Mouse (Mus musculus) hindbrain, embryonic 13.5 days (tissue): Measurements from ENCODE around the gene Gnl2. TPM values are rescaled to one million over a fixed set of nuclear protein-coding genes. Genes with fewer than 3 reads are reported as not detected.

ENCODE experiments used
- ATAC-seq: fragments of 200-750 bp; cut with Nextera tagmentation; 2 replicates; pipeline ENCODE4 v1.8.0; 2017; ENCODE audit warnings: moderate TSS enrichment; ENCODE audit not compliant: low FRiP score
- H3K27ac ChIP-seq: fragments of 300-500 bp; sonication (generic); 2 replicates; pipeline ENCODE4 v1.5.1; 2015; ENCODE audit warnings: inconsistent platforms, mild to moderate bottlenecking, moderate library complexity
- H3K27me3 ChIP-seq: fragments of 300-500 bp; sonication (generic); 2 replicates; pipeline ENCODE4 v1.6.1; 2015; ENCODE audit warnings: mild to moderate bottlenecking, inconsistent platforms
- H3K36me3 ChIP-seq: fragments of 300-500 bp; sonication (generic); 2 replicates; pipeline ENCODE4 v1.6.1; 2015; ENCODE audit warnings: mild to moderate bottlenecking, inconsistent platforms
- H3K4me1 ChIP-seq: fragments of 300-500 bp; sonication (generic); replicated peaks from 2 replicates; pipeline ENCODE4 v1.6.1; 2015; ENCODE audit warnings: inconsistent platforms
- H3K4me2 ChIP-seq: fragments of 300-500 bp; sonication (generic); 2 replicates; pipeline ENCODE4 v1.6.1; 2015; ENCODE audit warnings: inconsistent platforms, mild to moderate bottlenecking, moderate library complexity
- H3K4me3 ChIP-seq: fragments of 300-500 bp; sonication (generic); 2 replicates; pipeline ENCODE4 v1.5.1; 2015; ENCODE audit warnings: mild to moderate bottlenecking, inconsistent platforms
- H3K9ac ChIP-seq: fragments of 300-500 bp; sonication (generic); 2 replicates; pipeline ENCODE4 v1.6.1; 2015; ENCODE audit warnings: mild to moderate bottlenecking, inconsistent platforms
- H3K9me3 ChIP-seq: fragments of 300-500 bp; sonication (generic); 2 replicates; pipeline ENCODE4 v1.6.1; 2016; ENCODE audit warnings: inconsistent platforms
- WGBS: fragments of 180-500 bp; shearing (Covaris S2); methylation state at CpG from one replicate; pipeline ENCODE4 v1.1.7; 2015; 5-methylcytosine and 5-hydroxymethylcytosine counted together
- polyA plus RNA-seq: library from polyadenylated mRNA; unstranded; fragments of >200 nt; fragmentation: Nextera tagmentation; extraction: Ambion mirVana; gene quantifications from 2 replicates; pipeline ENCODE4 v1.2.1, GENCODE M21; 2015

Gnl2 gene
- polyA plus RNA-seq, 1 experiment from 2014 or later = 90.6 TPM

DNA sequence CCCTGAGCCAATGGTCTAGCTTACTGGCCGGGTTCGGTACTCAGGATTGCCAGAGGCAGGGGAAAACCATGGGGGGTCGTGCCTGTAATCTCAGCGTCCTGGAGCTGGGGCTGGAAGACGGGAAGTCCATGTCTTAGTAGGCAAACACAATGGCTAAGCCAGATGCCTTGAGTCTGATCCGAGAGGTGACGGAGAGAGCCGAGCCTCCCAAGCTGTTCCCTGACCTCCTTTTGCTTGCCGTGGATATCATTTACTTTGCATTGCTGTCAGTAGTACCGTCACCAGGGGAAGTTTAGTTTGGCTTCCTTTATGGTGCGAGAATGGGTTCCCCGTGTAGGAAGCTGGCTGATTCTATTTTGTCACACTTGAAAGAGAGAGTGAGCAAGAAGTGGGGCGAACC is 84.9 kb downstream of the Gnl2 start:
- H3K27ac ChIP-seq = no peak overlapping the region
- no peak for ATAC-seq
- no peak overlapping the region for H3K4me3 ChIP-seq
- WGBS = 80% methylated on average over 13 of the region's 13 CpGs
- no peak overlapping the region for H3K9ac ChIP-seq
- H3K36me3 ChIP-seq = peaks cover 45% of the 10 kb centered on the region
- no peaks in the 10 kb centered on the region for H3K9me3 ChIP-seq
- H3K4me1 ChIP-seq = no peaks in the 10 kb centered on the region
- no peak overlapping the region for H3K4me2 ChIP-seq
- H3K27me3 ChIP-seq = no peaks in the 10 kb centered on the region

Other genes starting within 250 kb of the Gnl2 start
- gene Mtf1, start 214.5 kb upstream of the Gnl2 start, polyA plus RNA-seq = 13.5 and 14.8 TPM in 2 replicates
- 40.5 and 41.1 TPM in 2 replicates for gene Yrdc, start 165.9 kb upstream of the Gnl2 start, polyA plus RNA-seq
- gene 1110065P20Rik, start 165.4 kb upstream of the Gnl2 start, polyA plus RNA-seq = 77.8 and 84.4 TPM in 2 replicates
- gene Maneal, start 154.4 kb upstream of the Gnl2 start, polyA plus RNA-seq = 8.1 and 8.8 TPM in 2 replicates
- gene Epha10, start 135.7 kb upstream of the Gnl2 start, polyA plus RNA-seq = 5.4 and 6.2 TPM in 2 replicates
- gene 9930104L06Rik, start 79.5 kb upstream of the Gnl2 start, polyA plus RNA-seq = 13.1 and 15.9 TPM in 2 replicates
- 37.2 and 44.6 TPM in 2 replicates for gene Cdca8, start 77.3 kb upstream of the Gnl2 start, polyA plus RNA-seq
- gene Rspo1, start 30.2 kb upstream of the Gnl2 start, polyA plus RNA-seq = 2.5 and 4.1 TPM in 2 replicates
- 0.79 and 1.8 TPM in 2 replicates for gene Dnali1, start 49.1 kb downstream of the Gnl2 start, polyA plus RNA-seq
- 23.7 and 24.3 TPM in 2 replicates for gene Snip1, start 50.1 kb downstream of the Gnl2 start, polyA plus RNA-seq
- 162 and 174 TPM in 2 replicates for gene Meaf6, start 68.5 kb downstream of the Gnl2 start, polyA plus RNA-seq
- gene Zc3h12a, start 111.3 kb downstream of the Gnl2 start, polyA plus RNA-seq = 0.18 and 0.19 TPM in 2 replicates